8 mouse cellular contexts compared by ENCODE assay signal in the genomic region with DNA sequence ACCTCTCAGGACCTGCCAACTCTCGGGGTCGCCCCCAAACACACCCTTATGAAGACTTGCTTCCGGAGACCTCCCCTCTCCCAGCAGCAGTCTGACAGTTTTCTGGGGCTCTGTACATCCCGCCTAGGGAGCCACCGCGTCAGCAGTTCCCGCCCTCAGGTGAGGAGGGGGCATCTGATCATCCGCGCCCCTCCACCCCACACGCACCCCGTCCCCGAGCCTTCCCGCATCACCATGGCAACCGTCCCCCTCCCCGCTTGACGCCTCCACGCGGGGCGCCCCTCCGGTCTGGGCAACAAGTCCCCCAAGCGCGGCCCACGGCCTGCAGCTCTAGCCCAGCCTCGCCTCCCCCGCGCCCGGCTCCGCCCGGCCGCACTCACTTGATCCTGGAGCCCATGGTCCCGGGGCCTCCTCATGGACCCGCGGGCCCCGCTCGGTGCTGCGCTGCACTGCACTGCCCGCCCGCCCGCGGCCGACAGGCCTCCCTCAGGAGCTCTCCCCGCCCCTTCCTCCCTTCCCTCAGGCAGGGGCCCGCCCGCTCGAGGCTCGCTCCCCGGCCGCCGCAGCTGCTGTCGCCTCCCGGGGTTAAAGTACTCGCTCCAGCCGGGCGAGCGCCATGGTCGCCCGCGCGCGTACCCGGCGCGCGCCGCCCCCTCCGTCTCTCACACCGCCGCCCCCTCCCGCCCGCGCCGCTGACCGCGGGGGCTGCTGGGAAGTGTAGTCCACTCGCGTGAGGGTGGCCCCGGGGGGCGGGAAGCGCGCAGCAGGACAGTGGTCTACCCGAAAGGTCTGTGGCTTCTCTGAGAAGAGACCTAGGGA. TPM values are rescaled to one million over a fixed set of nuclear protein-coding genes. Genes with fewer than 3 reads are reported as not detected.
DNase-seq lines count a peak whose midpoint lies in the region; ATAC-seq and TF ChIP-seq lines count a peak whose summit lies in the region.

Gene Dennd1a (minus strand): TSS at position 658 of the 819 bp plus-strand sequence.

- ATAC-seq in erythroblast, adult 5-6 weeks (replicated peaks; ENCODE audit: low FRiP score, poor library complexity, severe bottlenecking), result peak; percentile 80
- ATAC-seq in heart, embryonic 11.5 days (replicated peaks; ENCODE audit: insufficient number of reproducible peaks, low FRiP score, low TSS enrichment), result peak; percentile 90
- ATAC-seq in kidney, embryonic 16.5 days (ENCODE audit: low FRiP score, low TSS enrichment), result peak; percentile 98

- peaks cover 7% of the 10 kb centered on the region; the same call in 1 of the 2 replicates for H3K4me1 ChIP-seq in heart, embryonic 11.5 days (ENCODE audit: control insufficient read depth, insufficient read depth, low read length)
- H3K4me1 ChIP-seq in kidney, embryonic 16.5 days (ENCODE audit: insufficient read depth, low read length), result peaks cover 17% of the 10 kb centered on the region
- peaks cover 10% of the 10 kb centered on the region; the same call in 1 of the 2 replicates for H3K4me1 ChIP-seq in liver, adult 2 months (ENCODE audit: control insufficient read depth, insufficient read depth, low read length)

- H3ac ChIP-seq in myocyte (ENCODE audit: control insufficient read depth, insufficient read length), result peak within 1 kb of the TSS; percentile 36

- H3K4me3 ChIP-seq in heart, embryonic 11.5 days (ENCODE audit: low read depth, low read length), result peak within 1 kb of the TSS; percentile 94
- H3K4me3 ChIP-seq in kidney, embryonic 16.5 days (ENCODE audit: low read length), result peak within 1 kb of the TSS; percentile 88
- peak within 1 kb of the TSS; percentile 89 for H3K4me3 ChIP-seq in liver, adult 2 months (ENCODE audit: insufficient read depth, low read depth, low read length)
- peak within 1 kb of the TSS; percentile 42 for H3K4me3 ChIP-seq in myocyte

- H3K79me2 ChIP-seq in liver, adult 2 months (ENCODE audit: control insufficient read depth, insufficient read depth, low read length), result peaks cover 13% of the 10 kb centered on the region; the same call in 1 of the 2 replicates
- H3K79me2 ChIP-seq in myocyte (ENCODE audit: control insufficient read depth, insufficient read depth), result peaks cover 4% of the 10 kb centered on the region

- no peaks in the 10 kb centered on the region for H3K9me3 ChIP-seq in heart, embryonic 11.5 days (replicated peaks; ENCODE audit: control insufficient read depth, low read length)
- H3K9me3 ChIP-seq in kidney, embryonic 16.5 days (ENCODE audit: low read length), result no peaks in the 10 kb centered on the region

- DNase-seq in B cell, adult 2 months, result peak; percentile 84 to 88
- peak; percentile 86 for DNase-seq in brain, adult 2 months (ENCODE audit: low read depth, low spot score)
- peak; percentile 71 for DNase-seq in liver, adult 2 months (ENCODE audit: extremely low read depth, low read depth, low spot score)
- DNase-seq in splenic B cell, adult 2 months (ENCODE audit: low read depth, low spot score), result peak; percentile 85

- H3K4me2 ChIP-seq in heart, embryonic 11.5 days, result peak within 1 kb of the TSS; percentile 76
- H3K4me2 ChIP-seq in kidney, embryonic 16.5 days (replicated peaks; ENCODE audit: low read depth, low read length), result peak within 1 kb of the TSS; percentile 83
- H3K4me2 ChIP-seq in myocyte (ENCODE audit: low read depth), result peak within 1 kb of the TSS; percentile 77

- peak; percentile 60; the same call in 1 of the 2 replicates for TF ChIP-seq POLR2A in liver, adult 2 months (IDR thresholded peaks at IDR 0.05; ENCODE audit: extremely low read depth, insufficient read depth, low read length)
- TF ChIP-seq POLR2A in myocyte (IDR thresholded peaks at IDR 0.05; ENCODE audit: insufficient read length, low read depth), result peak; percentile 51

- H3K27ac ChIP-seq in heart, embryonic 11.5 days (ENCODE audit: low read depth, low read length), result peak within 1 kb of the TSS; percentile 91
- peak within 1 kb of the TSS; percentile 91 for H3K27ac ChIP-seq in kidney, embryonic 16.5 days (ENCODE audit: low read length)
- peak within 1 kb of the TSS; percentile 59 for H3K27ac ChIP-seq in liver, adult 2 months (replicated peaks; ENCODE audit: insufficient read depth, low read depth, low read length)

- under 1% methylated on average over 80 of the region's 81 CpGs for WGBS in heart, embryonic 11.5 days (ENCODE audit: insufficient replicate concordance)
- WGBS in kidney, embryonic 16.5 days, result under 1% methylated on average over 63 of the region's 81 CpGs
- 2% methylated on average over 73 of the region's 81 CpGs for WGBS in liver, adult 2 months

- no peaks in the 10 kb centered on the region for H3K27me3 ChIP-seq in heart, embryonic 11.5 days (ENCODE audit: control insufficient read depth, insufficient read depth, low read length)
- H3K27me3 ChIP-seq in kidney, embryonic 16.5 days (ENCODE audit: insufficient read depth, low read length), result no peaks in the 10 kb centered on the region
- H3K27me3 ChIP-seq in liver, adult 2 months (ENCODE audit: control insufficient read depth, insufficient read depth, low read length), result no peaks in the 10 kb centered on the region
- no peaks in the 10 kb centered on the region for H3K27me3 ChIP-seq in myocyte (ENCODE audit: control insufficient read depth, insufficient read depth, insufficient read length)
- H3K27me3 ChIP-seq in splenic B cell, adult 2 months (ENCODE audit: control insufficient read depth, insufficient read depth, low read length, poor library complexity, severe bottlenecking), result no peaks in the 10 kb centered on the region

- TF ChIP-seq CTCF in liver, adult 2 months (IDR thresholded peaks at IDR 0.05; ENCODE audit: low read depth, low read length), result no peak

- H3K9ac ChIP-seq in heart, embryonic 11.5 days (ENCODE audit: low read depth, low read length), result peak within 1 kb of the TSS; percentile 91
- H3K9ac ChIP-seq in kidney, embryonic 16.5 days (replicated peaks; ENCODE audit: low read length), result peak within 1 kb of the TSS; percentile 92
- peak within 1 kb of the TSS; percentile 88 for H3K9ac ChIP-seq in liver, adult 2 months (ENCODE audit: low read depth, low read length)

- no peaks in the 10 kb centered on the region for H3K36me3 ChIP-seq in heart, embryonic 11.5 days (ENCODE audit: control insufficient read depth, insufficient read depth, low read length)
- H3K36me3 ChIP-seq in kidney, embryonic 16.5 days (ENCODE audit: insufficient read depth, low read length), result no peaks in the 10 kb centered on the region
- H3K36me3 ChIP-seq in liver, adult 2 months (ENCODE audit: control insufficient read depth, insufficient read depth, low read length), result no peaks in the 10 kb centered on the region
- no peaks in the 10 kb centered on the region for H3K36me3 ChIP-seq in myocyte (ENCODE audit: control insufficient read depth, insufficient read depth)
- H3K36me3 ChIP-seq in splenic B cell, adult 2 months (ENCODE audit: control insufficient read depth, insufficient read depth, low read length, poor library complexity, severe bottlenecking), result no peaks in the 10 kb centered on the region

TF ChIP-seq in myocyte, 11 proteins besides CTCF, POLR2A, EP300 and RAD21:
- peak in 2 of 3 experiments; percentile 45 to 73 for TF ChIP-seq MYOG (IDR thresholded peaks at IDR 0.05; ENCODE audit: control insufficient read depth in 1 of 3, insufficient read depth in 1 of 3, insufficient read length in 2 of 3, low read depth in 2 of 3)
- peak in 1 of 3 experiments; percentile 42 for TF ChIP-seq MYOD1 (IDR thresholded peaks at IDR 0.05; ENCODE audit: control insufficient read depth in 1 of 3, insufficient read length in 2 of 3, low read depth in 2 of 3)
- TF ChIP-seq MAX (IDR thresholded peaks at IDR 0.05; ENCODE audit: low read depth), result no peak

RNA-seq across cellular contexts. Expression of gene Dennd1a, which starts in this region (rescaled TPM):
- 15.7 and 17.9 TPM in 2 replicates for total RNA-seq in erythroblast, adult 5-6 weeks (2015; ENCODE audit: low replicate concordance)
- total RNA-seq in erythroblast, adult 5-6 weeks (2017; ENCODE audit: low replicate concordance), result 25.4 and 26.2 TPM in 2 replicates
- 7.2 and 9.6 TPM in 2 replicates for polyA plus RNA-seq in heart, embryonic 11.5 days (2014; fragmentation: Nextera tagmentation; extraction: Ambion mirVana)
- polyA plus RNA-seq in kidney, embryonic 16.5 days (2015; fragmentation: Nextera tagmentation; extraction: Ambion mirVana), result 14.3 and 15.4 TPM in 2 replicates
- total RNA-seq in liver, adult 2 months (2014; rRNA removed), result 14.5 and 15.2 TPM in 2 replicates
- 11.2 and 13.0 TPM in 2 replicates for polyA plus RNA-seq in liver, adult 2 months (2012; rRNA removed)
- 11.3 TPM for polyA plus RNA-seq in myocyte (2012; fragmentation: generic; extraction: Trizol)

Comparison
In these comparisons a context has a peak if more than half of its experiments do, and no peak if none do; other contexts are left out.
1. Peak in every context shown above with its lines: DNase-seq, ATAC-seq, H3K4me3 ChIP-seq and H3K27ac ChIP-seq.
2. H3K4me3 ChIP-seq: peak in every context shown above with its lines; median percentile 94 in heart, embryonic 11.5 days; 89 in liver, adult 2 months; 88 in kidney, embryonic 16.5 days; 42 in myocyte.